Mouse (Mus musculus) heart, postnatal 10 days (tissue): Measurements from ENCODE around the gene Ctsd. TPM values are rescaled to one million over a fixed set of nuclear protein-coding genes. Genes with fewer than 3 reads are reported as not detected.

ENCODE experiments used
- DNase-seq, 2 experiments: peaks; one replicate each; pipeline ENCODE4 v3.0.0; 2021
- intact Hi-C: fragments of 180-260 bp; cut with DNase I; formaldehyde crosslinking; loops from one replicate; pipeline ENCODE4 v1.15.1; 2025
- total RNA-seq, 2 experiments: library from RNA; stranded (reverse); gene quantifications; 2 replicates each; pipeline ENCODE4 v1.2.3; 2021

Ctsd gene
- total RNA-seq, 2 experiments from 2014 or later, result 501 to 525 TPM

GRCm38 (mm10) chr7:142376096-142376495 lies 11.7 kb downstream of the Ctsd start:
- intact Hi-C loops, result no loop called here
- DNase-seq, result no peak

- peak; percentile 31 to 50 for DNase-seq
- intact Hi-C loops, result no loop called here
These were observed 12.5 kb downstream of the Ctsd start for GRCm38 (mm10) chr7:142375261-142375724.

- DNase-seq, result peak in 1 of 2 experiments; percentile 53
- intact Hi-C loops, result no loop called here
These were observed 13.3 kb downstream of the Ctsd start for GRCm38 (mm10) chr7:142374413-142375015.

GRCm38 (mm10) chr7:142373641-142374412 lies 14.0 kb downstream of the Ctsd start, which contains the start of gene Ifitm10:
Ifitm10 (minus strand) TSS chr7:142373753.
- intact Hi-C loops, result no loop called here
- DNase-seq, result no peak

- no peak for DNase-seq
- intact Hi-C loops, result no loop called here
These were observed 14.8 kb downstream of the Ctsd start for GRCm38 (mm10) chr7:142373039-142373438.

- intact Hi-C loops, result no loop called here
- no peak for DNase-seq
These were observed 15.8 kb downstream of the Ctsd start for GRCm38 (mm10) chr7:142371768-142372661.

- no peak for DNase-seq
- intact Hi-C loops, result no loop called here
These were observed 16.5 kb downstream of the Ctsd start for GRCm38 (mm10) chr7:142371398-142371767.

GRCm38 (mm10) chr7:142370937-142371336 lies 16.9 kb downstream of the Ctsd start:
- intact Hi-C loops, result no loop called here
- DNase-seq, result no peak

GRCm38 (mm10) chr7:142369820-142370219 lies 18.0 kb downstream of the Ctsd start:
- no peak for DNase-seq
- intact Hi-C loops, result no loop called here

GRCm38 (mm10) chr7:142368856-142369255 lies 19.0 kb downstream of the Ctsd start:
- no peak for DNase-seq
- intact Hi-C loops, result no loop called here

GRCm38 (mm10) chr7:142363107-142363506 lies 24.7 kb downstream of the Ctsd start:
- intact Hi-C loops, result no loop called here
- no peak for DNase-seq

- intact Hi-C loops, result no loop called here
These were observed 27.1 kb downstream of the Ctsd start for GRCm38 (mm10) chr7:142360743-142361142.

GRCm38 (mm10) chr7:142359129-142359528 lies 28.7 kb downstream of the Ctsd start:
- intact Hi-C loops, result no loop called here
- DNase-seq, result no peak

More at GRCm38 (mm10) chr7:142360743-142361142, 27.1 kb downstream of the Ctsd start:
- no peak for DNase-seq

GRCm38 (mm10) chr7:142357566-142357965 lies 30.3 kb downstream of the Ctsd start:
- DNase-seq, result no peak
- intact Hi-C loops, result no loop called here

- DNase-seq, result no peak
- intact Hi-C loops, result no loop called here
These were observed 33.1 kb downstream of the Ctsd start for GRCm38 (mm10) chr7:142354661-142355233.

GRCm38 (mm10) chr7:142353854-142354253 lies 34.0 kb downstream of the Ctsd start:
- no peak for DNase-seq
- intact Hi-C loops, result no loop called here

GRCm38 (mm10) chr7:142351569-142351968 lies 36.3 kb downstream of the Ctsd start:
- no peak for DNase-seq
- intact Hi-C loops, result no loop called here

- intact Hi-C loops, result no loop called here
These were observed 38.4 kb downstream of the Ctsd start for GRCm38 (mm10) chr7:142349308-142349961.

GRCm38 (mm10) chr7:142347542-142347941 lies 40.3 kb downstream of the Ctsd start:
- intact Hi-C loops, result no loop called here
- DNase-seq, result no peak

More at GRCm38 (mm10) chr7:142349308-142349961, 38.4 kb downstream of the Ctsd start:
- DNase-seq, result no peak

- DNase-seq, result no peak
- intact Hi-C loops, result no loop called here
These were observed 45.6 kb downstream of the Ctsd start for GRCm38 (mm10) chr7:142342247-142342640.
